Mouse (Mus musculus) megakaryocyte, embryonic 14.5 days (primary cell): ENCODE results near the gene Slc38a6.

Experiments used
- FLI1 ChIP-seq: IDR thresholded peaks from 2 replicates; pipeline ENCODE4 v1.6.1; 2012; ENCODE audit warnings: low read length, inconsistent platforms, mixed read lengths
- GATA1 ChIP-seq: IDR thresholded peaks from 3 replicates; pipeline ENCODE4 v1.6.1; 2012; ENCODE audit warnings: mixed read lengths, low read length, inconsistent platforms, borderline replicate concordance

GRCm38 (mm10) chr12:73353362-73353761 lies 66.8 kb downstream of the Slc38a6 start:
- TF ChIP-seq GATA1 (no peak), FLI1 (no peak)
